Mouse (Mus musculus): ENCODE data around the gene Actn2. TPM values are rescaled to one million over a fixed set of nuclear protein-coding genes. Genes with fewer than 3 reads are reported as not detected.

Gene Actn2
- 3.8 and 22.8 TPM in 2 replicates for polyA plus RNA-seq (2015; fragmentation: Nextera tagmentation; extraction: Ambion mirVana)

DNA sequence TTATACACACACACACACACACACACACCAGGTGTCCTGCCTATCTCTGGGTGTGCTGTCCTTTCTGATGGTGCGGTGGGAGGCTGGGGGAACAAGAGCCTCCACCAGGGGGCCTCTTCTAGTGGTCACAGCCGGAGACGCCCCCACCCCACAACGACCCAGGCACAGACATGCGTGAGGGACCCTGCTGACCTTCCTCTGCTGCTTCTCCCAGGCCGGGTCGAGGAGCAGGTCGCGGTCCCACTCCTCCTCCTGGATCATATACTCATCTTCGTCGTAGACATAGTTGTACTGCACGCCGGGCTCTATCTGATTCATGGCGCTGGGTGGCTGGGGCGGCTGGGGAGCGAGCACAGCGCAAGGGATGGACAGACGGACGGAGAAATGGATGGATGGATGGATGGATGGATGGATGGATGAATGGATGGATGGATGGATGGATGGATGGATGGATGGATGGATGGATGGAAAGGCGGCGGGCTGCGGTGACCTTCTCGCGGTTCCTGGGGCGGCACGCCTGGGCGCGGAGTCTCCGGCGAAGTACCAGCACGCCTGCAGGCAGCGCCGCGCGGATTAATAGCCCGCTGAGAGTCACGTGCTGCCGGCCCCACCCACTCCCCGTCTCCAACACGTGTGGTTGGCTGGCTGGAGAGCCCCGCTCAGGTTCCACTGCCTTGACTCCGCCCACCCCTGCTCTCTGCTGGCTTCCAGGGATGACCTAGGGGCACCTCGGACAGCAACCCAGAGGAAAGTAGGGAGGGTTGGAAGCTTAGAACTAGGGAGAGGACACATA lies at the start of gene Actn2:
Gene Actn2 (minus strand): TSS at position 578 of the 793 bp plus-strand sequence.
- WGBS, result under 1% methylated on average over 32 of the region's 43 CpGs

DNA sequence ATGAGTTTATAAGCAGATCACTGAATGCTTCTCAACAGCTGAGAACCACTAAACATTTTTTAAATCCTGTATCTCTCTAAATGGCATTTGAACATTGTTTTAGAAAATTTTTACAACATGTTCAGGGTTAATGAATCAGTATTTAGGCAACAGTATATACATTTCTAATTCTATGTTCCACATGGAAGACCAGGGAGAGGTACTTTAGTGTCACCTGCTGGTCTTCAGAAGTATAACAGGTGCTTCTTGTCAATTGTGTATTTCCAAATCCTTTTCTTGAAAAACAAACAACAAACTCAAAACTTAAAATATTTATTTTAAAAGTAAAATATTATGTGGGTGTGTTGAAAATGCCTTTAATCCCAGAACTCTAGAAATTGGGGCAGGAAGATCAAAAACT lies 45.7 kb upstream of the Actn2 start:
- Histone ChIP-seq H3K36me3 (ENCODE audit: control insufficient read depth, insufficient read depth, low read length) (no peaks in the 10 kb centered on the region), H3K4me1 (ENCODE audit: control insufficient read depth, insufficient read depth, low read depth, low read length) (no peaks in the 10 kb centered on the region), H3K4me3 (ENCODE audit: low read length) (no peak overlapping the region), H3K27me3 (replicated peaks; ENCODE audit: control insufficient read depth, insufficient read depth, low read length) (no peaks in the 10 kb centered on the region), H3K9me3 (ENCODE audit: control insufficient read depth, low read length) (peaks cover 4% of the 10 kb centered on the region; the same call in 1 of the 2 replicates), H3K9ac (ENCODE audit: low read depth, low read length) (no peak overlapping the region), H3K4me2 (ENCODE audit: low read length) (no peak overlapping the region), H3K27ac (ENCODE audit: low read depth, low read length) (no peak overlapping the region)
- peak; percentile 45; the same call in 1 of the 2 replicates for ATAC-seq

More for the DNA sequence above, at the start of gene Actn2:
- Histone ChIP-seq H3K4me2 (ENCODE audit: low read length) (peak within 1 kb of the TSS; percentile 96), H3K36me3 (ENCODE audit: control insufficient read depth, insufficient read depth, low read length) (no peaks in the 10 kb centered on the region), H3K27ac (ENCODE audit: low read depth, low read length) (no peak within 1 kb of the TSS), H3K9ac (ENCODE audit: low read depth, low read length) (peak within 1 kb of the TSS; percentile 72), H3K4me3 (ENCODE audit: low read length) (peak within 1 kb of the TSS; percentile 55), H3K4me1 (ENCODE audit: control insufficient read depth, insufficient read depth, low read depth, low read length) (no peaks in the 10 kb centered on the region), H3K9me3 (ENCODE audit: control insufficient read depth, low read length) (no peaks in the 10 kb centered on the region), H3K27me3 (replicated peaks; ENCODE audit: control insufficient read depth, insufficient read depth, low read length) (no peaks in the 10 kb centered on the region)
- peak; percentile 99 for ATAC-seq

- H3K9me3 ChIP-seq (ENCODE audit: control insufficient read depth, low read length), result peaks cover 4% of the 10 kb centered on the region; the same call in 1 of the 2 replicates
- no peak for ATAC-seq
- H3K4me1 ChIP-seq (ENCODE audit: control insufficient read depth, insufficient read depth, low read depth, low read length), result no peaks in the 10 kb centered on the region
- no peaks in the 10 kb centered on the region for H3K36me3 ChIP-seq (ENCODE audit: control insufficient read depth, insufficient read depth, low read length)
- no peak overlapping the region for H3K9ac ChIP-seq (ENCODE audit: low read depth, low read length)
- H3K27me3 ChIP-seq (replicated peaks; ENCODE audit: control insufficient read depth, insufficient read depth, low read length), result no peaks in the 10 kb centered on the region
- no peak overlapping the region for H3K4me3 ChIP-seq (ENCODE audit: low read length)
- no peak overlapping the region for H3K4me2 ChIP-seq (ENCODE audit: low read length)
- no peak overlapping the region for H3K27ac ChIP-seq (ENCODE audit: low read depth, low read length)
Observed at GRCm38 (mm10) chr13:12384796-12385195, 44.2 kb upstream of the Actn2 start.

- 75% methylated on average over 1 of the region's 1 CpGs for WGBS
- Histone ChIP-seq H3K9ac (ENCODE audit: low read depth, low read length) (no peak overlapping the region), H3K4me3 (ENCODE audit: low read length) (no peak overlapping the region), H3K27me3 (replicated peaks; ENCODE audit: control insufficient read depth, insufficient read depth, low read length) (no peaks in the 10 kb centered on the region), H3K36me3 (ENCODE audit: control insufficient read depth, insufficient read depth, low read length) (no peaks in the 10 kb centered on the region), H3K9me3 (ENCODE audit: control insufficient read depth, low read length) (no peaks in the 10 kb centered on the region), H3K4me1 (ENCODE audit: control insufficient read depth, insufficient read depth, low read depth, low read length) (no peaks in the 10 kb centered on the region), H3K27ac (ENCODE audit: low read depth, low read length) (no peak overlapping the region), H3K4me2 (ENCODE audit: low read length) (no peak overlapping the region)
- no peak for ATAC-seq
Observed at GRCm38 (mm10) chr13:12376778-12377177, 36.2 kb upstream of the Actn2 start.

GRCm38 (mm10) chr13:12372755-12373154 lies 32.2 kb upstream of the Actn2 start:
- H3K27ac ChIP-seq (ENCODE audit: low read depth, low read length), result no peak overlapping the region
- WGBS, result 84% methylated on average over 3 of the region's 3 CpGs
- no peak overlapping the region for H3K4me2 ChIP-seq (ENCODE audit: low read length)
- no peaks in the 10 kb centered on the region for H3K9me3 ChIP-seq (ENCODE audit: control insufficient read depth, low read length)
- H3K4me3 ChIP-seq (ENCODE audit: low read length), result no peak overlapping the region
- no peaks in the 10 kb centered on the region for H3K27me3 ChIP-seq (replicated peaks; ENCODE audit: control insufficient read depth, insufficient read depth, low read length)
- H3K36me3 ChIP-seq (ENCODE audit: control insufficient read depth, insufficient read depth, low read length), result no peaks in the 10 kb centered on the region
- no peak for ATAC-seq
- H3K4me1 ChIP-seq (ENCODE audit: control insufficient read depth, insufficient read depth, low read depth, low read length), result no peaks in the 10 kb centered on the region; the same call in 1 of the 2 replicates
- no peak overlapping the region for H3K9ac ChIP-seq (ENCODE audit: low read depth, low read length)

- H3K9me3 ChIP-seq (ENCODE audit: control insufficient read depth, low read length), result no peaks in the 10 kb centered on the region
- ATAC-seq, result 0 out of 2 replicates have a peak, but pooled peaks have one; percentile 24
- no peaks in the 10 kb centered on the region for H3K27me3 ChIP-seq (replicated peaks; ENCODE audit: control insufficient read depth, insufficient read depth, low read length)
- H3K4me3 ChIP-seq (ENCODE audit: low read length), result no peak overlapping the region
- 86% methylated on average over 11 of the region's 11 CpGs for WGBS
- no peaks in the 10 kb centered on the region; the same call in 1 of the 2 replicates for H3K4me1 ChIP-seq (ENCODE audit: control insufficient read depth, insufficient read depth, low read depth, low read length)
- no peaks in the 10 kb centered on the region for H3K36me3 ChIP-seq (ENCODE audit: control insufficient read depth, insufficient read depth, low read length)
- H3K27ac ChIP-seq (ENCODE audit: low read depth, low read length), result no peak overlapping the region
- H3K4me2 ChIP-seq (ENCODE audit: low read length), result no peak overlapping the region
- no peak overlapping the region for H3K9ac ChIP-seq (ENCODE audit: low read depth, low read length)
Observed at GRCm38 (mm10) chr13:12369930-12370329, 29.4 kb upstream of the Actn2 start.

- WGBS, result 46% methylated on average over 8 of the region's 8 CpGs
- Histone ChIP-seq H3K9ac (ENCODE audit: low read depth, low read length) (no peak overlapping the region), H3K9me3 (ENCODE audit: control insufficient read depth, low read length) (no peaks in the 10 kb centered on the region), H3K27me3 (replicated peaks; ENCODE audit: control insufficient read depth, insufficient read depth, low read length) (no peaks in the 10 kb centered on the region), H3K4me2 (ENCODE audit: low read length) (peak overlapping the region; percentile 1; the same call in 1 of the 2 replicates), H3K36me3 (ENCODE audit: control insufficient read depth, insufficient read depth, low read length) (no peaks in the 10 kb centered on the region), H3K4me1 (ENCODE audit: control insufficient read depth, insufficient read depth, low read depth, low read length) (no peaks in the 10 kb centered on the region; the same call in 1 of the 2 replicates), H3K27ac (ENCODE audit: low read depth, low read length) (no peak overlapping the region), H3K4me3 (ENCODE audit: low read length) (no peak overlapping the region)
- peak; percentile 68 for ATAC-seq
Observed at GRCm38 (mm10) chr13:12369041-12369621, 28.6 kb upstream of the Actn2 start.

GRCm38 (mm10) chr13:12361486-12361885 lies 20.9 kb upstream of the Actn2 start:
- H3K4me3 ChIP-seq (ENCODE audit: low read length), result no peak overlapping the region
- no peaks in the 10 kb centered on the region for H3K36me3 ChIP-seq (ENCODE audit: control insufficient read depth, insufficient read depth, low read length)
- H3K27ac ChIP-seq (ENCODE audit: low read depth, low read length), result no peak overlapping the region
- H3K27me3 ChIP-seq (replicated peaks; ENCODE audit: control insufficient read depth, insufficient read depth, low read length), result no peaks in the 10 kb centered on the region
- H3K4me1 ChIP-seq (ENCODE audit: control insufficient read depth, insufficient read depth, low read depth, low read length), result no peaks in the 10 kb centered on the region
- no peaks in the 10 kb centered on the region for H3K9me3 ChIP-seq (ENCODE audit: control insufficient read depth, low read length)
- no peak overlapping the region for H3K9ac ChIP-seq (ENCODE audit: low read depth, low read length)
- no peak for ATAC-seq
- no peak overlapping the region for H3K4me2 ChIP-seq (ENCODE audit: low read length)
- 73% methylated on average over 4 of the region's 4 CpGs for WGBS

DNA sequence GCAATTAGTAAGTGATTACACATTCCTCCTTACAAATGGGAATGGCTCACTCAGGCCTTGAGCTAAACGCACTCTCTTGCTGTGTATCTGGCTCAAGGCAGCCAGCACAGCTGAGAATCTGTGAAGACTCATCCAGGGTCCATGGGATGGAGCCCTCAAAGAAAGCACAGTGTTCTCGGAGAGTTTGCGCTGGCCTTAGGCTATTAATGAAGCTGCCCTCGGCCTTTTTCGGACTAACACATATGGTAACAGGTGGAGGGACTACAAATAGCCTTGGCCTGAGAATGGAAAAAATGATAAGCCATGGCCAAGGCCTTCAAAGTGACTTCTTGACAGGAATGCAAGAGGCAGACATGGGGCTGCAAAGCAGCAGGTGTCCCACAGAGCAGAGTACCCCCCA lies 17.0 kb upstream of the Actn2 start:
- Histone ChIP-seq H3K4me3 (ENCODE audit: low read length) (no peak overlapping the region), H3K4me1 (ENCODE audit: control insufficient read depth, insufficient read depth, low read depth, low read length) (no peaks in the 10 kb centered on the region), H3K4me2 (ENCODE audit: low read length) (no peak overlapping the region), H3K36me3 (ENCODE audit: control insufficient read depth, insufficient read depth, low read length) (no peaks in the 10 kb centered on the region), H3K27me3 (replicated peaks; ENCODE audit: control insufficient read depth, insufficient read depth, low read length) (no peaks in the 10 kb centered on the region), H3K9ac (ENCODE audit: low read depth, low read length) (no peak overlapping the region), H3K27ac (ENCODE audit: low read depth, low read length) (no peak overlapping the region), H3K9me3 (ENCODE audit: control insufficient read depth, low read length) (no peaks in the 10 kb centered on the region)
- ATAC-seq, result no peak
- WGBS, result 79% methylated on average over 5 of the region's 5 CpGs

Data from hindbrain, embryonic 16.5 days (tissue).